Mouse (Mus musculus) forebrain, embryonic 16.5 days (tissue): ENCODE measurements around the gene Cul7. TPM values are rescaled to one million over a fixed set of nuclear protein-coding genes. Genes with fewer than 3 reads are reported as not detected.

Experiments
- ATAC-seq: fragments of 200-750 bp; cut with Nextera tagmentation; 2 replicates; pipeline ENCODE4 v1.8.0; 2017; ENCODE audit warnings: mild to moderate bottlenecking, moderate library complexity
- H3K27ac ChIP-seq: fragments of 300-500 bp; sonication (generic); 2 replicates; pipeline ENCODE4 v1.5.1; 2014; ENCODE audit warnings: low read length, control low read depth
- H3K27me3 ChIP-seq: fragments of 300-500 bp; sonication (generic); replicated peaks from 2 replicates; pipeline ENCODE4 v1.6.1; 2014; ENCODE audit warnings: low read length; ENCODE audit not compliant: control insufficient read depth, insufficient read depth
- H3K36me3 ChIP-seq: fragments of 300-500 bp; sonication (generic); 2 replicates; pipeline ENCODE4 v1.6.1; 2014; ENCODE audit not compliant: control insufficient read depth, insufficient read depth
- H3K4me1 ChIP-seq: fragments of 300-500 bp; sonication (generic); replicated peaks from 2 replicates; pipeline ENCODE4 v1.6.1; 2014; ENCODE audit warnings: low read length; ENCODE audit not compliant: control insufficient read depth, insufficient read depth
- H3K4me2 ChIP-seq: fragments of 300-500 bp; sonication (generic); 2 replicates; pipeline ENCODE4 v1.6.1; 2014; ENCODE audit warnings: mild to moderate bottlenecking, low read length, control low read depth
- H3K4me3 ChIP-seq: fragments of 300-500 bp; sonication (generic); replicated peaks from 2 replicates; pipeline ENCODE4 v1.5.1; 2014; ENCODE audit warnings: mild to moderate bottlenecking, low read length, control low read depth
- H3K9ac ChIP-seq: fragments of 300-500 bp; sonication (generic); replicated peaks from 2 replicates; pipeline ENCODE4 v1.6.1; 2014; ENCODE audit warnings: low read depth, low read length, control low read depth
- H3K9me3 ChIP-seq: fragments of 300-500 bp; sonication (generic); 2 replicates; pipeline ENCODE4 v1.6.1; 2016; ENCODE audit warnings: low read length; ENCODE audit not compliant: control insufficient read depth
- WGBS: fragments of 180-500 bp; shearing (Covaris S2); extraction: QIAGEN DNeasy Blood & Tissue Kit; methylation state at CpG from one replicate; pipeline ENCODE4 v1.1.7; 2014; 5-methylcytosine and 5-hydroxymethylcytosine counted together
- polyA plus RNA-seq: library from polyadenylated mRNA; unstranded; fragments of >200 nt; fragmentation: Nextera tagmentation; extraction: Ambion mirVana; gene quantifications from 2 replicates; pipeline ENCODE4 v1.2.1, GENCODE M21; 2015

Cul7 gene
- polyA plus RNA-seq, 1 experiment from 2014 or later = 42.8 TPM

GRCm38 (mm10) chr17:46678416-46678815 lies 28.3 kb downstream of the Cul7 start, which contains the start of gene Mea1:
Gene Mea1 (plus strand): TSS chr17:46678793.
- peak within 1 kb of the TSS; percentile 81 for H3K4me2 ChIP-seq
- no peaks in the 10 kb centered on the region for H3K27me3 ChIP-seq
- peaks cover 36% of the 10 kb centered on the region for H3K4me1 ChIP-seq
- no peaks in the 10 kb centered on the region for H3K9me3 ChIP-seq
- peak within 1 kb of the TSS; percentile 65 for H3K9ac ChIP-seq
- peaks cover 10% of the 10 kb centered on the region for H3K36me3 ChIP-seq
- ATAC-seq = no peak
- H3K4me3 ChIP-seq = peak within 1 kb of the TSS; percentile 72
- 86% methylated on average over 7 of the region's 9 CpGs for WGBS
- no peak within 1 kb of the TSS for H3K27ac ChIP-seq

GRCm38 (mm10) chr17:46678911-46679310 lies 28.8 kb downstream of the Cul7 start:
- peak overlapping the region; percentile 81; the same call in 1 of the 2 replicates for H3K4me2 ChIP-seq
- no peak for ATAC-seq
- H3K9ac ChIP-seq = 0 out of 2 replicates have a peak overlapping the region, but pooled peaks have one; percentile 65
- peaks cover 12% of the 10 kb centered on the region for H3K36me3 ChIP-seq
- no peak overlapping the region for H3K4me3 ChIP-seq
- H3K4me1 ChIP-seq = peaks cover 33% of the 10 kb centered on the region
- no peaks in the 10 kb centered on the region for H3K27me3 ChIP-seq
- WGBS = 68% methylated on average over 9 of the region's 9 CpGs
- no peaks in the 10 kb centered on the region for H3K9me3 ChIP-seq
- no peak overlapping the region for H3K27ac ChIP-seq

- peak overlapping the region; percentile 84 for H3K27ac ChIP-seq
- H3K4me1 ChIP-seq = peaks cover 27% of the 10 kb centered on the region
- ATAC-seq = peak; percentile 49
- peak overlapping the region; percentile 72 for H3K4me3 ChIP-seq
- peaks cover 17% of the 10 kb centered on the region for H3K36me3 ChIP-seq
- WGBS = under 1% methylated on average over 34 of the region's 34 CpGs
- H3K27me3 ChIP-seq = no peaks in the 10 kb centered on the region
- H3K4me2 ChIP-seq = peak overlapping the region; percentile 81
- H3K9me3 ChIP-seq = no peaks in the 10 kb centered on the region
- H3K9ac ChIP-seq = peak overlapping the region; percentile 65
Measured at GRCm38 (mm10) chr17:46679843-46680759, 30.0 kb downstream of the Cul7 start.

- peak within 1 kb of the TSS; percentile 91 for H3K4me2 ChIP-seq
- H3K36me3 ChIP-seq = peaks cover 16% of the 10 kb centered on the region
- H3K9me3 ChIP-seq = no peaks in the 10 kb centered on the region
- 0% methylated on average over 49 of the region's 49 CpGs for WGBS
- H3K4me1 ChIP-seq = peaks cover 27% of the 10 kb centered on the region
- H3K27ac ChIP-seq = peak within 1 kb of the TSS; percentile 84
- peak within 1 kb of the TSS; percentile 72 for H3K4me3 ChIP-seq
- H3K27me3 ChIP-seq = no peaks in the 10 kb centered on the region
- H3K9ac ChIP-seq = peak within 1 kb of the TSS; percentile 65
- ATAC-seq = peak; percentile 98
Measured at GRCm38 (mm10) chr17:46680760-46681373, 30.7 kb downstream of the Cul7 start, which contains the start of gene Klhdc3. Gene Klhdc3 (minus strand): TSS chr17:46680914.

- ATAC-seq = no peak; the same call in 1 of the 2 replicates
- WGBS = 24% methylated on average over 12 of the region's 12 CpGs
- peaks cover 27% of the 10 kb centered on the region for H3K4me1 ChIP-seq
Measured at GRCm38 (mm10) chr17:46681466-46682118, 31.5 kb downstream of the Cul7 start.

GRCm38 (mm10) chr17:46682654-46683389 lies 32.7 kb downstream of the Cul7 start:
- peaks cover 27% of the 10 kb centered on the region for H3K4me1 ChIP-seq
- H3K27me3 ChIP-seq = no peaks in the 10 kb centered on the region
- no peak for ATAC-seq
- no peak overlapping the region for H3K27ac ChIP-seq
- WGBS = 82% methylated on average over 16 of the region's 16 CpGs
- H3K9me3 ChIP-seq = no peaks in the 10 kb centered on the region
- H3K9ac ChIP-seq = no peak overlapping the region
- H3K36me3 ChIP-seq = peaks cover 21% of the 10 kb centered on the region
- H3K4me3 ChIP-seq = no peak overlapping the region
- H3K4me2 ChIP-seq = no peak overlapping the region

More at GRCm38 (mm10) chr17:46681466-46682118, 31.5 kb downstream of the Cul7 start:
- Histone ChIP-seq H3K27me3 (no peaks in the 10 kb centered on the region), H3K36me3 (peaks cover 15% of the 10 kb centered on the region), H3K4me2 (peak overlapping the region; percentile 91), H3K4me3 (peak overlapping the region; percentile 72), H3K27ac (0 out of 2 replicates have a peak overlapping the region, but pooled peaks have one; percentile 60), H3K9ac (peak overlapping the region; percentile 59), H3K9me3 (no peaks in the 10 kb centered on the region)

GRCm38 (mm10) chr17:46685913-46686312 lies 35.8 kb downstream of the Cul7 start:
- no peaks in the 10 kb centered on the region for H3K9me3 ChIP-seq
- 93% methylated on average over 6 of the region's 6 CpGs for WGBS
- H3K9ac ChIP-seq = no peak overlapping the region
- no peaks in the 10 kb centered on the region for H3K27me3 ChIP-seq
- H3K27ac ChIP-seq = no peak overlapping the region
- no peak overlapping the region for H3K4me2 ChIP-seq
- ATAC-seq = no peak
- H3K4me1 ChIP-seq = peaks cover 9% of the 10 kb centered on the region
- H3K36me3 ChIP-seq = peaks cover 21% of the 10 kb centered on the region
- H3K4me3 ChIP-seq = no peak overlapping the region

GRCm38 (mm10) chr17:46690665-46691064 lies 40.5 kb downstream of the Cul7 start:
- Histone ChIP-seq H3K27me3 (no peaks in the 10 kb centered on the region), H3K36me3 (peaks cover 11% of the 10 kb centered on the region), H3K27ac (no peak overlapping the region), H3K4me3 (no peak overlapping the region), H3K9me3 (no peaks in the 10 kb centered on the region), H3K9ac (no peak overlapping the region), H3K4me2 (no peak overlapping the region), H3K4me1 (no peaks in the 10 kb centered on the region)
- 94% methylated on average over 12 of the region's 12 CpGs for WGBS
- no peak for ATAC-seq
